Mouse (Mus musculus): Measurements from ENCODE around the gene Prss35.

GRCm38 (mm10) chr9:86726381-86726720 is 17.1 kb upstream of the Prss35 start:
- TF ChIP-seq CTCF (IDR thresholded peaks at IDR 0.05; ENCODE audit: low read depth, low read length) (no peak), POLR2A (IDR thresholded peaks at IDR 0.05; ENCODE audit: borderline replicate concordance, low read depth, low read length) (no peak)

Data from bone marrow macrophage, adult 2 months (primary cell).